In genomic region chr7:30598786-30599185, GRCm38 (mm10) we compare ENCODE assay signal across 8 mouse cellular contexts. TPM values are rescaled to one million over a fixed set of nuclear protein-coding genes. Genes with fewer than 3 reads are reported as not detected.
DNase-seq lines count a peak whose midpoint lies in the region; ATAC-seq lines count a peak whose summit lies in the region.
"Had no signal": no experiment of that assay in that cellular context is flagged by ENCODE, and none has a peak within 500 bp of the region (broad histone marks: within the 10 kb centered on the region; RNA-seq: fewer than 3 reads in every experiment).

Gene Zbtb32 (minus strand): TSS chr7:30598909.

- no peaks in the 10 kb centered on the region for H3K36me3 ChIP-seq in lung, embryonic 16.5 days (ENCODE audit: control insufficient read depth, insufficient read depth, low read length)
- no peaks in the 10 kb centered on the region for H3K36me3 ChIP-seq in forebrain, embryonic 13.5 days (ENCODE audit: poor library complexity, severe bottlenecking)
- H3K36me3 ChIP-seq in liver, embryonic 12.5 days = no peaks in the 10 kb centered on the region
- no peaks in the 10 kb centered on the region for H3K36me3 ChIP-seq in stomach, embryonic 15.5 days

- peak within 1 kb of the TSS; percentile 12; the same call in 1 of the 2 replicates for H3K4me3 ChIP-seq in lung, embryonic 16.5 days (ENCODE audit: low read length)
- H3K4me3 ChIP-seq in forebrain, embryonic 13.5 days = peak within 1 kb of the TSS; percentile 4; the same call in 1 of the 2 replicates
- H3K4me3 ChIP-seq in liver, embryonic 12.5 days = no peak within 1 kb of the TSS
- no peak within 1 kb of the TSS for H3K4me3 ChIP-seq in stomach, embryonic 15.5 days (replicated peaks)

- H3K4me2 ChIP-seq in lung, embryonic 16.5 days (ENCODE audit: low read depth, low read length) = peak within 1 kb of the TSS; percentile 36
- peak within 1 kb of the TSS; percentile 40 for H3K4me2 ChIP-seq in forebrain, embryonic 13.5 days
- peak within 1 kb of the TSS; percentile 55 for H3K4me2 ChIP-seq in liver, embryonic 12.5 days
- H3K4me2 ChIP-seq in stomach, embryonic 15.5 days = peak within 1 kb of the TSS; percentile 26; the same call in 1 of the 2 replicates

- H3K9me3 ChIP-seq in lung, embryonic 16.5 days (ENCODE audit: control insufficient read depth, low read length) = no peaks in the 10 kb centered on the region
- H3K9me3 ChIP-seq in forebrain, embryonic 13.5 days (replicated peaks) = no peaks in the 10 kb centered on the region
- H3K9me3 ChIP-seq in liver, embryonic 12.5 days (replicated peaks) = no peaks in the 10 kb centered on the region
- no peaks in the 10 kb centered on the region for H3K9me3 ChIP-seq in stomach, embryonic 15.5 days

- ATAC-seq in lung, embryonic 16.5 days (ENCODE audit: low read depth) = no peak
- no peak for ATAC-seq in forebrain, embryonic 13.5 days
- no peak for ATAC-seq in liver, embryonic 12.5 days
- no peak for ATAC-seq in stomach, embryonic 15.5 days (ENCODE audit: insufficient read depth, low FRiP score, low read depth)

- H3K27me3 ChIP-seq in lung, embryonic 16.5 days (ENCODE audit: control insufficient read depth, insufficient read depth, low read depth, low read length) = no peaks in the 10 kb centered on the region
- H3K27me3 ChIP-seq in forebrain, embryonic 13.5 days = no peaks in the 10 kb centered on the region
- H3K27me3 ChIP-seq in liver, embryonic 12.5 days (replicated peaks) = 0 out of 2 replicates have a peak, but pooled peaks cover 13% of the 10 kb centered on the region
- H3K27me3 ChIP-seq in stomach, embryonic 15.5 days (replicated peaks) = no peaks in the 10 kb centered on the region

- peak within 1 kb of the TSS; percentile 96 for H3K27ac ChIP-seq in lung, embryonic 16.5 days (ENCODE audit: low read length)
- H3K27ac ChIP-seq in forebrain, embryonic 13.5 days = no peak within 1 kb of the TSS; the same call in 1 of the 2 replicates
- H3K27ac ChIP-seq in liver, embryonic 12.5 days = no peak within 1 kb of the TSS
- peak within 1 kb of the TSS; percentile 67 for H3K27ac ChIP-seq in stomach, embryonic 15.5 days

- no peak for DNase-seq in lung, postnatal 36 days
- DNase-seq in frontal cortex, postnatal 25 days (ENCODE audit: low spot score in 2 of 2) = no peak
- no peak for DNase-seq in right cerebral cortex, adult 18-20 months
- DNase-seq: cerebellum, postnatal 14 days had no signal

- WGBS in lung, embryonic 16.5 days = 92% methylated on average over 12 of the region's 12 CpGs
- WGBS in forebrain, embryonic 13.5 days = 98% methylated on average over 12 of the region's 12 CpGs
- 88% methylated on average over 12 of the region's 12 CpGs for WGBS in liver, embryonic 12.5 days (ENCODE audit: insufficient replicate concordance)
- 92% methylated on average over 12 of the region's 12 CpGs for WGBS in stomach, embryonic 15.5 days

- H3K4me1 ChIP-seq in lung, embryonic 16.5 days (replicated peaks; ENCODE audit: control insufficient read depth, insufficient read depth, low read length) = peaks cover 9% of the 10 kb centered on the region
- peaks cover 13% of the 10 kb centered on the region for H3K4me1 ChIP-seq in forebrain, embryonic 13.5 days
- peaks cover 32% of the 10 kb centered on the region for H3K4me1 ChIP-seq in liver, embryonic 12.5 days
- H3K4me1 ChIP-seq in stomach, embryonic 15.5 days = 0 out of 2 replicates have a peak, but pooled peaks cover 16% of the 10 kb centered on the region

- peak within 1 kb of the TSS; percentile 39; the same call in 1 of the 2 replicates for H3K9ac ChIP-seq in lung, embryonic 16.5 days (ENCODE audit: low read length)
- no peak within 1 kb of the TSS for H3K9ac ChIP-seq in forebrain, embryonic 13.5 days
- peak within 1 kb of the TSS; percentile 40; the same call in 1 of the 2 replicates for H3K9ac ChIP-seq in liver, embryonic 12.5 days
- H3K9ac ChIP-seq in stomach, embryonic 15.5 days = no peak within 1 kb of the TSS

RNA-seq across cellular contexts. Expression of gene Zbtb32, which starts in this region (rescaled TPM):
- 4.5 and 4.6 TPM in 2 replicates for polyA plus RNA-seq in lung, embryonic 16.5 days (2015; fragmentation: Nextera tagmentation; extraction: Ambion mirVana)
- 0.34 and 0.43 TPM in 2 replicates for polyA plus RNA-seq in forebrain, embryonic 13.5 days (2015; fragmentation: Nextera tagmentation; extraction: Ambion mirVana)
- 0.17 and 0.20 TPM in 2 replicates for polyA plus RNA-seq in liver, embryonic 12.5 days (2016; fragmentation: Nextera tagmentation; extraction: Ambion mirVana)
- 0.81 and 0.90 TPM in 2 replicates for polyA plus RNA-seq in stomach, embryonic 15.5 days (2015; fragmentation: Nextera tagmentation; extraction: Ambion mirVana)

Comparison
In these comparisons a context has a peak if more than half of its experiments do, and no peak if none do; other contexts are left out.
1. H3K27ac ChIP-seq: peak in lung, embryonic 16.5 days (single experiment) and stomach, embryonic 15.5 days (single experiment); none in forebrain, embryonic 13.5 days (single experiment) and liver, embryonic 12.5 days (single experiment).
2. H3K4me3 ChIP-seq: peak in lung, embryonic 16.5 days (single experiment) and forebrain, embryonic 13.5 days (single experiment); none in liver, embryonic 12.5 days (single experiment) and stomach, embryonic 15.5 days (single experiment).
3. H3K9ac ChIP-seq: peak in lung, embryonic 16.5 days (single experiment) and liver, embryonic 12.5 days (single experiment); none in forebrain, embryonic 13.5 days (single experiment) and stomach, embryonic 15.5 days (single experiment).
4. Peak in every context shown above with its lines, with median percentiles within 50 percentile points of each other: H3K4me2 ChIP-seq.